Mouse (Mus musculus) cerebellum, adult 2 months (tissue): ENCODE results near the gene Mical3. TPM values are rescaled to one million over a fixed set of nuclear protein-coding genes. Genes with fewer than 3 reads are reported as not detected.

ENCODE experiments used
- DNase-seq, 2 experiments: peaks; one replicate each; pipeline ENCODE4 v3.0.0; 2021
- H3K27ac ChIP-seq: fragments of 200-500 bp; 2 replicates; pipeline ENCODE4 v1.5.1; 2012; ENCODE audit warnings: low read length, control low read depth, inconsistent platforms; ENCODE audit not compliant: insufficient read depth
- H3K27me3 ChIP-seq: fragments of 200-500 bp; 2 replicates; pipeline ENCODE4 v1.6.1; 2012; ENCODE audit warnings: inconsistent platforms, mild to moderate bottlenecking, low read length, moderate library complexity; ENCODE audit not compliant: control insufficient read depth, insufficient read depth
- H3K4me1 ChIP-seq: fragments of 200-500 bp; 2 replicates; pipeline ENCODE4 v1.6.1; 2011; ENCODE audit warnings: low read length; ENCODE audit not compliant: control insufficient read depth, insufficient read depth
- H3K4me3 ChIP-seq: fragments of 200-500 bp; replicated peaks from 2 replicates; pipeline ENCODE3; 2011; ENCODE audit warnings: mild to moderate bottlenecking, low read depth, low read length, control low read depth; ENCODE audit not compliant: insufficient read depth
- CTCF ChIP-seq: fragments of 200-500 bp; IDR thresholded peaks from 2 replicates; pipeline ENCODE4 v1.5.1; 2011; ENCODE audit warnings: low read depth, mild to moderate bottlenecking, control low read depth, low read length, moderate library complexity, borderline replicate concordance; ENCODE audit not compliant: insufficient read depth
- POLR2A ChIP-seq: fragments of 200-500 bp; IDR thresholded peaks from 2 replicates; pipeline ENCODE4 v1.6.1; 2011; ENCODE audit warnings: low read length, control low read depth, borderline replicate concordance; ENCODE audit not compliant: insufficient read depth
- WGBS: fragments of 180-500 bp; shearing (Covaris S2); methylation state at CpG from one replicate; pipeline ENCODE4 v1.1.7; 2018; 5-methylcytosine and 5-hydroxymethylcytosine counted together
- polyA plus RNA-seq: library from polyadenylated mRNA; depleted of rRNA; stranded (reverse); fragments of >200 nt; gene quantifications from 2 replicates; pipeline ENCODE4 v1.2.3, GENCODE M21; 2012

Mical3 gene
- polyA plus RNA-seq, 1 experiment: 75.7 TPM

DNA sequence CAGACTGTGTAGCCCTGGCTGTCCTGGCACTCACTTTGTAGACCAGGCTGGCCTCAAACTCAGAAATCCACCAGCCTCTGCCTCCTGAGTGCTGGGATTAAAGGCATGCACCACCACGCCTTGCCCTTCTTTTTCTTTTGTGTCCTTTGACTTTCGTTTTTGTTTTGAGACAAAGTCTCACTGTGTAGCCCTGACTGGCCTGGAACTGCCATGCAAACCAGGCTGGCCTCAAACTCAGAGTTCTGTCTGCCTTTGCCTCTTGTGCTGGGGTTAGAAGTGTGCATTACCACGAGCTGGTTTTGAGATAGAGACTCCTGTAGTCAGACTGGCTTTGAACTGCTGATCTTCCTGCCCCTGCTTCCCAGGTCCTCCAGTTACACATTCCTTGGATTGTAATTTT lies 3.5 kb upstream of the Mical3 start:
- H3K27me3 ChIP-seq: no peaks in the 10 kb centered on the region
- H3K4me1 ChIP-seq: no peaks in the 10 kb centered on the region
- H3K27ac ChIP-seq: no peak overlapping the region
- no peak overlapping the region for H3K4me3 ChIP-seq
- no peak for DNase-seq
- WGBS: 51% methylated on average over 3 of the region's 3 CpGs
- TF ChIP-seq CTCF: no peak
- no peak for TF ChIP-seq POLR2A

DNA sequence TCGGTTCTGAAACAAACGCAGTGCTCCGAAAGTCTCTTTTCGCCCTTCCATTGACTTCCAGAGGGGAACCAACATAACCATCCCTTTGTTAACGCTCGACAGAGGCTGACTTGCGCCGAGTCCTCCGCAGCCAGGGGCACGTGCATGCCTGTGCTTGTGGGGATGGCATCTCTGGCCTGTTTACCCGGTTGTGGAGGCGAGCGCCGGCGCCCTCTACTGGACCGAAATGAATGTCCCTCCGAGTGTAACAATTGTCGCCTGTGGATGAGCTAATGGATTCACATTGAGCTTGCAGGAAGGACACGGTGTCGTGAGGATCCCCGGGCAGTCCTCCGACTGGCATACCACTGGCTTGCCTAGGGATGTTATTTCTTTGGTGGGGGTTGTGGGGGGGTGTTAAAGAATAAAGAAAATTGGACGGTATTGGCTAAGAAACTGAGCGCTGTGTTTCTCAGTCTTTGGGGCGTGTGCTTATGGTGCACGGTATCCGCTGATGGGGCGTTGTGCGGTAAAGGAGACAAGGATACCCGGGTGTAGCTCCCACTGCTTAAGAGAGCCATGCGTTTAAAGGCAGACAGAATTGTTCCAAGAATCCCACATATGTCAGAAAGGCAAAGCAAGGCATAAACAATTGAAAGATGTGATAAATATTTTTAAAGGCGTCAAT lies 627 bp downstream of the Mical3 start:
- TF ChIP-seq CTCF: peak; percentile 87
- peak; percentile 28; the same call in 1 of the 2 replicates for TF ChIP-seq POLR2A
- DNase-seq: peak; percentile 92 to 93
- under 1% methylated on average over 32 of the region's 32 CpGs for WGBS
- Histone ChIP-seq H3K27ac (no peak overlapping the region), H3K4me1 (0 out of 2 replicates have a peak, but pooled peaks cover 2% of the 10 kb centered on the region), H3K27me3 (no peaks in the 10 kb centered on the region), H3K4me3 (peak overlapping the region; percentile 62)

GRCm38 (mm10) chr6:121129506-121129905 lies 1.3 kb downstream of the Mical3 start:
- no peaks in the 10 kb centered on the region for H3K27me3 ChIP-seq
- peak overlapping the region; percentile 62 for H3K4me3 ChIP-seq
- H3K27ac ChIP-seq: no peak overlapping the region
- 12% methylated on average over 21 of the region's 21 CpGs for WGBS
- DNase-seq: peak; percentile 61 to 69
- no peak for TF ChIP-seq CTCF
- no peak for TF ChIP-seq POLR2A
- 0 out of 2 replicates have a peak, but pooled peaks cover 2% of the 10 kb centered on the region for H3K4me1 ChIP-seq

GRCm38 (mm10) chr6:121128736-121129135 lies 2.1 kb downstream of the Mical3 start:
- no peak for DNase-seq
- no peak overlapping the region for H3K27ac ChIP-seq
- no peak overlapping the region for H3K4me3 ChIP-seq
- WGBS: 95% methylated on average over 5 of the region's 5 CpGs
- 0 out of 2 replicates have a peak, but pooled peaks cover 2% of the 10 kb centered on the region for H3K4me1 ChIP-seq
- TF ChIP-seq CTCF: no peak
- no peak for TF ChIP-seq POLR2A
- no peaks in the 10 kb centered on the region for H3K27me3 ChIP-seq

GRCm38 (mm10) chr6:121127726-121128125 lies 3.1 kb downstream of the Mical3 start:
- H3K4me1 ChIP-seq: peaks cover 10% of the 10 kb centered on the region; the same call in 1 of the 2 replicates
- TF ChIP-seq CTCF: no peak
- no peak for TF ChIP-seq POLR2A
- H3K27me3 ChIP-seq: no peaks in the 10 kb centered on the region
- no peak overlapping the region for H3K27ac ChIP-seq
- 68% methylated on average over 3 of the region's 3 CpGs for WGBS
- DNase-seq: no peak
- H3K4me3 ChIP-seq: no peak overlapping the region

DNA sequence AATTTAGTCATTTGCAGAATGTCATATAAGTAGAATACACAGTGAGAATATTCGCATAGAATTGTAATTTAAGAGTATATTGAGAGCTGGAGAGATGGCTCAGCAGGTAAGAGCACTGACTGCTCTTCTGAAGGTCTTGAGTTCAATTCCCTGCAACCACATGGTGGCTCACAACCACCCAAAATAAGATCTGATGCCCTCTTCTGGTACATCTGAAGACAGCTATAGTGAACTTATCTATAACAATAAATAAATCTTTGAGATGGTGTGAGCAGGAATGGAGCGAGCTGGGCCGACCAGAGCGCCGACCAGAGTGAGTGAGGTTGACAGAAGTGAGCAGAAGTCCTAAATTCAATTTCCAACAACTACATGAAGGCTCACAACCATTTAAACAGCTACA lies 4.6 kb downstream of the Mical3 start:
- Histone ChIP-seq H3K4me3 (no peak overlapping the region), H3K27me3 (no peaks in the 10 kb centered on the region), H3K4me1 (peaks cover 13% of the 10 kb centered on the region; the same call in 1 of the 2 replicates), H3K27ac (no peak overlapping the region)
- no peak for TF ChIP-seq POLR2A
- TF ChIP-seq CTCF: no peak
- 95% methylated on average over 5 of the region's 5 CpGs for WGBS
- no peak for DNase-seq

GRCm38 (mm10) chr6:121122739-121123241 lies 8.0 kb downstream of the Mical3 start:
- Histone ChIP-seq H3K27ac (peak overlapping the region; percentile 52), H3K4me3 (no peak overlapping the region), H3K4me1 (peaks cover 11% of the 10 kb centered on the region; the same call in 1 of the 2 replicates), H3K27me3 (no peaks in the 10 kb centered on the region)
- 11% methylated on average over 5 of the region's 5 CpGs for WGBS
- DNase-seq: peak; percentile 75 to 89
- TF ChIP-seq CTCF: no peak
- no peak for TF ChIP-seq POLR2A

DNA sequence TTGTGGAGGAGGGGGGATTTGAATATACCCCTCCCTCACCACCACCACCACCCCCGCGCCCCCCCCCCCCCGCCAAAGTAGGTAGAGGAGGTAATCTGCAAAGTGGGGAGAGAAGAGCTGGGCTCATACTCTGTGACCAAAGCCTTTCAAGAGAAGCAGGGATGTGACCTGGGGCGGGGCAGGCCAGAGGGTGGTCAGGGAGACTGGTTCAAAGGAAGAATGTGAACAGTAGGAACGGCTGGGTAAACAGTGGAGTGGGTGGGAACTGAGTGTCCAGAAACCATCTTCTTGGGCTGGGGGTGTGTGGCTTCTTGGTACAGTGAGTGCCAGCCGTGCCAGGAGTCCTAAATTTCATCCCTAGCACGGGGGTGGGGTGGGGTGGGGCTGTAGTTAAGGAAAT lies 10.0 kb downstream of the Mical3 start:
- no peaks in the 10 kb centered on the region for H3K27me3 ChIP-seq
- WGBS: 63% methylated on average over 7 of the region's 7 CpGs
- peaks cover 11% of the 10 kb centered on the region; the same call in 1 of the 2 replicates for H3K4me1 ChIP-seq
- TF ChIP-seq CTCF (no peak), POLR2A (no peak)
- H3K4me3 ChIP-seq: no peak overlapping the region
- H3K27ac ChIP-seq: no peak overlapping the region
- DNase-seq: no peak
